Mouse (Mus musculus) stomach, postnatal 0 days (tissue): Measurements from ENCODE around the gene Stard5.

Experiments used
- CTCF ChIP-seq: IDR thresholded peaks from 2 replicates; pipeline ENCODE4 v1.5.1; 2016; ENCODE audit warnings: antibody characterized with exemption, low read depth, mild to moderate bottlenecking, moderate library complexity
- EP300 ChIP-seq: optimal IDR thresholded peaks from 2 replicates; pipeline ENCODE3; 2016; ENCODE audit warnings: antibody characterized with exemption

- TF ChIP-seq CTCF (no peak), EP300 (no peak)
Observed at GRCm38 (mm10) chr7:83666087-83666595, 34.4 kb downstream of the Stard5 start.
